Mouse (Mus musculus): Measurements from ENCODE around the gene Tmbim1. TPM values are rescaled to one million over a fixed set of nuclear protein-coding genes. Genes with fewer than 3 reads are reported as not detected.

Gene Tmbim1
- polyA plus RNA-seq, 1 experiment from 2014 or later: 15.9 TPM

GRCm38 (mm10) chr1:74321396-74321795 is 16.0 kb upstream of the Tmbim1 start:
- Histone ChIP-seq H3K4me1 (replicated peaks) (no peaks in the 10 kb centered on the region), H3K9me3 (replicated peaks) (0 out of 2 replicates have a peak, but pooled peaks cover 3% of the 10 kb centered on the region), H3K4me2 (no peak overlapping the region), H3K4me3 (replicated peaks) (no peak overlapping the region), H3K9ac (no peak overlapping the region), H3K27ac (no peak overlapping the region), H3K27me3 (no peaks in the 10 kb centered on the region), H3K36me3 (no peaks in the 10 kb centered on the region)
- DNase-seq (no peak), ATAC-seq (ENCODE audit: low read depth) (no peak)
- 66% methylated on average over 3 of the region's 3 CpGs for WGBS (ENCODE audit: insufficient replicate concordance)

DNA sequence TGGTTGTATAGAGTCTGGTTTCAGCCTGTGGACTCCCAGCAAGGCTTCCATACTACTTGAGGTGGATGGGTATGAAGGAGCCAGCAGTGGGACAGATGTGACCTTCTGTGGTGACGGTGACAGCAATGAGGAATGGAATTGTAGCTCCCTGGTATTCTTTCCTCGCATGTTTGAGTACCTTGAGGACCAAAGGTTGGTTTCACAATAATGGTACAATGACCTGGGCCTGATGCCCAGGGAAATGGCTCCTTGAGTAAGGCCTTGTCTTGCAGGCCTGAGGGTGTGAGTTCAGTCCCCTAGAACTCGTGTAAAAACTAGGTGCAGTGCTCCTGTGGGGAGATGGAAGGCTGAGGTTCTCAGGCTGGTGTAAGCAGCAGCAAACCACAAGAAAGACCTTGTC is 13.3 kb upstream of the Tmbim1 start:
- Histone ChIP-seq H3K9ac (no peak overlapping the region), H3K4me2 (no peak overlapping the region), H3K4me1 (replicated peaks) (peaks cover 4% of the 10 kb centered on the region), H3K36me3 (no peaks in the 10 kb centered on the region), H3K27me3 (no peaks in the 10 kb centered on the region), H3K27ac (no peak overlapping the region), H3K4me3 (replicated peaks) (no peak overlapping the region), H3K9me3 (replicated peaks) (0 out of 2 replicates have a peak, but pooled peaks cover 3% of the 10 kb centered on the region)
- DNase-seq (no peak), ATAC-seq (ENCODE audit: low read depth) (no peak)
- 73% methylated on average over 3 of the region's 3 CpGs for WGBS (ENCODE audit: insufficient replicate concordance)

- Histone ChIP-seq H3K4me2 (no peak overlapping the region), H3K4me1 (replicated peaks) (peaks cover 4% of the 10 kb centered on the region), H3K9me3 (replicated peaks) (0 out of 2 replicates have a peak, but pooled peaks cover 2% of the 10 kb centered on the region), H3K27ac (no peak overlapping the region), H3K36me3 (no peaks in the 10 kb centered on the region), H3K27me3 (no peaks in the 10 kb centered on the region), H3K9ac (no peak overlapping the region), H3K4me3 (replicated peaks) (no peak overlapping the region)
- 60% methylated on average over 4 of the region's 4 CpGs for WGBS (ENCODE audit: insufficient replicate concordance)
- ATAC-seq (ENCODE audit: low read depth) (no peak), DNase-seq (no peak)
These were observed 10.8 kb upstream of the Tmbim1 start for GRCm38 (mm10) chr1:74316114-74316827.

GRCm38 (mm10) chr1:74314796-74315195 is 9.4 kb upstream of the Tmbim1 start:
- no peaks in the 10 kb centered on the region for H3K27me3 ChIP-seq
- ATAC-seq (ENCODE audit: low read depth) (no peak), DNase-seq (no peak)
- H3K4me1 ChIP-seq (replicated peaks): peaks cover 8% of the 10 kb centered on the region
- no peak overlapping the region for H3K9ac ChIP-seq
- H3K36me3 ChIP-seq: no peaks in the 10 kb centered on the region
- H3K9me3 ChIP-seq (replicated peaks): no peaks in the 10 kb centered on the region
- H3K4me2 ChIP-seq: no peak overlapping the region
- no peak overlapping the region for H3K27ac ChIP-seq
- H3K4me3 ChIP-seq (replicated peaks): no peak overlapping the region
- 61% methylated on average over 3 of the region's 3 CpGs for WGBS (ENCODE audit: insufficient replicate concordance)

GRCm38 (mm10) chr1:74313049-74313692 is 7.7 kb upstream of the Tmbim1 start:
- no peak overlapping the region for H3K4me2 ChIP-seq
- peaks cover 17% of the 10 kb centered on the region for H3K4me1 ChIP-seq (replicated peaks)
- no peaks in the 10 kb centered on the region for H3K36me3 ChIP-seq
- ATAC-seq (ENCODE audit: low read depth) (no peak), DNase-seq (peak; percentile 45)
- 3% methylated on average over 3 of the region's 3 CpGs for WGBS (ENCODE audit: insufficient replicate concordance)
- H3K4me3 ChIP-seq (replicated peaks): no peak overlapping the region
- no peak overlapping the region for H3K9ac ChIP-seq
- no peak overlapping the region for H3K27ac ChIP-seq
- H3K27me3 ChIP-seq: no peaks in the 10 kb centered on the region
- no peaks in the 10 kb centered on the region for H3K9me3 ChIP-seq (replicated peaks)

GRCm38 (mm10) chr1:74309767-74310166 is 4.3 kb upstream of the Tmbim1 start:
- ATAC-seq (ENCODE audit: low read depth) (no peak), DNase-seq (no peak)
- Histone ChIP-seq H3K27ac (peak overlapping the region; percentile 24; the same call in 1 of the 2 replicates), H3K4me3 (replicated peaks) (no peak overlapping the region), H3K27me3 (no peaks in the 10 kb centered on the region), H3K9ac (no peak overlapping the region), H3K9me3 (replicated peaks) (no peaks in the 10 kb centered on the region), H3K4me1 (replicated peaks) (peaks cover 36% of the 10 kb centered on the region), H3K4me2 (no peak overlapping the region), H3K36me3 (no peaks in the 10 kb centered on the region)
- 26% methylated on average over 3 of the region's 3 CpGs for WGBS (ENCODE audit: insufficient replicate concordance)

GRCm38 (mm10) chr1:74308001-74308964 is 2.9 kb upstream of the Tmbim1 start:
- no peak for DNase-seq
- Histone ChIP-seq H3K4me3 (replicated peaks) (no peak overlapping the region), H3K4me2 (no peak overlapping the region), H3K4me1 (replicated peaks) (peaks cover 47% of the 10 kb centered on the region), H3K9ac (no peak overlapping the region), H3K27ac (peak overlapping the region; percentile 4; the same call in 1 of the 2 replicates), H3K36me3 (no peaks in the 10 kb centered on the region), H3K9me3 (replicated peaks) (no peaks in the 10 kb centered on the region), H3K27me3 (no peaks in the 10 kb centered on the region)
- 58% methylated on average over 10 of the region's 10 CpGs for WGBS (ENCODE audit: insufficient replicate concordance)
- ATAC-seq (ENCODE audit: low read depth): no peak

- no peaks in the 10 kb centered on the region for H3K36me3 ChIP-seq
- ATAC-seq (ENCODE audit: low read depth): no peak
- H3K4me1 ChIP-seq (replicated peaks): peaks cover 59% of the 10 kb centered on the region
- no peak overlapping the region for H3K4me2 ChIP-seq
- WGBS (ENCODE audit: insufficient replicate concordance): 79% methylated on average over 1 of the region's 1 CpGs
- H3K9ac ChIP-seq: no peak overlapping the region
- H3K4me3 ChIP-seq (replicated peaks): no peak overlapping the region
- no peak for DNase-seq
- no peaks in the 10 kb centered on the region for H3K9me3 ChIP-seq (replicated peaks)
- no peaks in the 10 kb centered on the region for H3K27me3 ChIP-seq
- H3K27ac ChIP-seq: no peak overlapping the region
These were observed 1.7 kb upstream of the Tmbim1 start for GRCm38 (mm10) chr1:74307146-74307545.

- no peaks in the 10 kb centered on the region for H3K27me3 ChIP-seq
- no peak overlapping the region for H3K4me2 ChIP-seq
- ATAC-seq (ENCODE audit: low read depth): no peak
- H3K36me3 ChIP-seq: no peaks in the 10 kb centered on the region
- DNase-seq: no peak
- H3K4me3 ChIP-seq (replicated peaks): no peak overlapping the region
- H3K9ac ChIP-seq: no peak overlapping the region
- 74% methylated on average over 4 of the region's 4 CpGs for WGBS (ENCODE audit: insufficient replicate concordance)
- H3K9me3 ChIP-seq (replicated peaks): no peaks in the 10 kb centered on the region
- H3K4me1 ChIP-seq (replicated peaks): peaks cover 79% of the 10 kb centered on the region
- H3K27ac ChIP-seq: no peak overlapping the region
These were observed 476 bp downstream of the Tmbim1 start for GRCm38 (mm10) chr1:74304946-74305345.

GRCm38 (mm10) chr1:74304339-74304790 is 1.1 kb downstream of the Tmbim1 start:
- WGBS (ENCODE audit: insufficient replicate concordance): 8% methylated on average over 12 of the region's 12 CpGs
- Histone ChIP-seq H3K27ac (peak overlapping the region; percentile 80), H3K4me1 (replicated peaks) (peaks cover 80% of the 10 kb centered on the region), H3K36me3 (no peaks in the 10 kb centered on the region), H3K4me2 (peak overlapping the region; percentile 92), H3K9me3 (replicated peaks) (no peaks in the 10 kb centered on the region), H3K27me3 (no peaks in the 10 kb centered on the region), H3K9ac (peak overlapping the region; percentile 88), H3K4me3 (replicated peaks) (peak overlapping the region; percentile 81)
- DNase-seq (peak; percentile 22), ATAC-seq (ENCODE audit: low read depth) (peak; percentile 18)

Data from liver, embryonic 13.5 days (tissue).